Mouse (Mus musculus) erythroid progenitor cell, adult 5-6 weeks (primary cell): Measurements from ENCODE around the gene Dhx34. TPM values are rescaled to one million over a fixed set of nuclear protein-coding genes. Genes with fewer than 3 reads are reported as not detected.

Experiments
- ATAC-seq: replicated peaks from 2 replicates; pipeline ENCODE4 v1.8.0; 2016; ENCODE audit warnings: moderate number of reproducible peaks, mild to moderate bottlenecking, moderate TSS enrichment, inconsistent platforms; ENCODE audit not compliant: poor library complexity, low FRiP score, severe bottlenecking
- total RNA-seq, 2 experiments: library from RNA; stranded (forward) in 1 of 2; stranded (reverse) in 1 of 2; fragments of 150-400 nt in 1 of 2; fragments of 186-747, 209-891 nt in 1 of 2; gene quantifications; 2 replicates each; pipeline versions ENCODE4 v1.2.3 to v1.2.4; 2015 to 2017; ENCODE audit warnings: low replicate concordance in 2 of 2

Dhx34 gene
- total RNA-seq, 2 experiments from 2014 or later, result 0.76 to 2.5 TPM

- ATAC-seq, result no peak
Measured at GRCm38 (mm10) chr7:16213986-16214385, 7.9 kb downstream of the Dhx34 start.

DNA sequence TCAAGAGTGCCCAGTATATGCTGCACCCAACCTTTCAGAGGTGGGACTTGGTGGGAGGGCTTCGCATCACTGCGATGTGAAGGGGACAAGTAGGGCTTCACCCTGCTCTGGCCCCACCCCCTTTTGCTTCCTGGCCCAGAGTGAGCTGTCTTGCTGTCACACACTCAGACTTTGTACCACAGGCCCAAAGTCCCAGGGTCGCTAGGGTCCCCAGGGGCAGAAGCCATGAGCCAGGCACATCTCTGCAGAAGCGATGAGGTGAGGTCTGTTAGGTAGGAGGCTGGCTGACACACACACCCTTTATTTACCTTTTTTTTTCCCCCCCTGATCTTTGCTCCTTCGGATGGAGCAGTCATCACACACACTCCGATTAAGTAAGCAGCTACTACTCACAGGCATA, 8.6 kb downstream of the Dhx34 start:
- ATAC-seq, result no peak

GRCm38 (mm10) chr7:16210862-16211365, 10.9 kb downstream of the Dhx34 start:
- ATAC-seq, result no peak

- ATAC-seq, result no peak
Measured at GRCm38 (mm10) chr7:16208781-16209665, 12.8 kb downstream of the Dhx34 start.

DNA sequence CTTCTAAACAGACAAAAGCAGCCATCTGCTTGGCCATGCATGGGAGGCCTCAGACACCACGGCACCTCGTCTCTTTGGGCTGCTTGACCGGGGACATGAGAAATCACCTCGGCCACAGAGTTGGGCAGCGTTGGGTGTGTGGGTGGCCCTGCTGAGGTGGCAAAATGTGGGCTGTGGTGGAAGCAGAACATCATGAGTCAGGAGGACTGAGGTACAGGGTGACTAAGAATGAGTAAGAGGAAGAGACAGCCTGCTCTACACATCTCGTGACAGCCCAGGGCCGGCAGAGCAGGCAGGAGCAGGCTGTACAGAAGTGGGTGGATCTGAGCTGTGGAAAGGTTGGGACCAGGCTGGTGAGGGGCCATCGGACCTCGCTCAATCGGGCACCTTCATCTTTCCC, 14.3 kb downstream of the Dhx34 start:
- no peak for ATAC-seq

DNA sequence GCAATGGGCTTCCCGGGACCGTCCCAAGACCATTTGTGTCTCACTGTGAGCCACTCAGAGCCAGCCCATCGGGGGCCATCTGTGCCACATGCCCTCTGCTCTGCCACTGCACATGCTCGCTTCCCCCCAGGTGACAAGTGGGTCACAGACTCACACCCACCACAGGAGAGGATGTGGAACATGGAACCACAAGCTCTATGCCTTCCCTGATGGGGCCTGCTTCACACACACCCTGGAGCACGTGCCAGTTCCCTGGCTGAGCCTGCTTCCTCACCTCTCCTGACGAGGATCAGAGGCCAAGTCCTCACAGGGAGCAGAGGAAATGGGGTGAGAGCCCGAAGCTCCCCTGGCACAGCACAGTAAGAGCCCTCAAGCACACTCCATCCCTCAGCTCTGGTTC, 14.8 kb downstream of the Dhx34 start:
- ATAC-seq, result no peak

DNA sequence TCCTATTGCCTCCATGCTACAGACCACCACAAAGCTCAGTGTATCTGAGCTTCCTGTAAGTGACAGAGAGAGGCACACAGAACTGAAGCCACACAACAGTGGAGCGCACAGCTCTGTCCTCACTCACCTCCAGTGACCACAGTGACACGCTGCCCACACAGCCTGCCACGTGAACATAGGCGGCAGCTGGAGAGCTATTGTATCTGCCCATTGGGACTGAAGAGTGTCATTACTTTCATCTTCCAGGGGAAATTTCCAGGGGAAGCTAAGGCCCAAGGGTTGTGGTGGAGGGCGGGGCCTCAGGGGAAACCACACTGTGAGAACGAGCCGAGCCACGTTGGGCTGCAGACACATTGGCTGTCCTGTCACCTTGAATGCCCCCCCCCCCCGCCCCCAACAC, 17.0 kb downstream of the Dhx34 start:
- ATAC-seq, result no peak

- ATAC-seq, result no peak
Measured at GRCm38 (mm10) chr7:16203505-16203903, 18.3 kb downstream of the Dhx34 start.

GRCm38 (mm10) chr7:16202756-16203504, 18.9 kb downstream of the Dhx34 start:
- ATAC-seq, result no peak

- no peak for ATAC-seq
Measured at GRCm38 (mm10) chr7:16201136-16201535, 20.7 kb downstream of the Dhx34 start.

GRCm38 (mm10) chr7:16198540-16198939, 23.3 kb downstream of the Dhx34 start:
- ATAC-seq, result no peak

- no peak for ATAC-seq
Measured at GRCm38 (mm10) chr7:16197166-16197565, 24.7 kb downstream of the Dhx34 start.

DNA sequence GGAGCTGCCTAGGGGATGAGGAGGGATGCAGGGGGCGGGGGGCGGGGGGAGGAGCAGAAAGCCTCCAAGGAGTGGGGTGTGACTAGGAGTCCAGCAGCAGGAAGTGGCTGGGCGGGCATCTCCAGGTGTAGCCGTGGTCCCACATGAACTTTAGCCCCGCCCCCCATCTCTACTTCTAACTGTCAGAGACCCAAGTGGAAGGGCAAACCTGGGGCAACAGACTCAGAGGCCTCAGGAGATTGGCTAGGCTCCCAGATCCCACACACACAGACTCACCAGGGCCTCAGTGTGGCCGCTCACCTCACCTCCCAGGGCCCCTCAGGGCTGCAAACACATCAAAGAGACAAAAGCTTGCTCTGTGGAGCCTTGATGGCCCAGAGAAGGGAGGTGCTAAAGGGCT, 25.2 kb downstream of the Dhx34 start:
- ATAC-seq, result no peak

DNA sequence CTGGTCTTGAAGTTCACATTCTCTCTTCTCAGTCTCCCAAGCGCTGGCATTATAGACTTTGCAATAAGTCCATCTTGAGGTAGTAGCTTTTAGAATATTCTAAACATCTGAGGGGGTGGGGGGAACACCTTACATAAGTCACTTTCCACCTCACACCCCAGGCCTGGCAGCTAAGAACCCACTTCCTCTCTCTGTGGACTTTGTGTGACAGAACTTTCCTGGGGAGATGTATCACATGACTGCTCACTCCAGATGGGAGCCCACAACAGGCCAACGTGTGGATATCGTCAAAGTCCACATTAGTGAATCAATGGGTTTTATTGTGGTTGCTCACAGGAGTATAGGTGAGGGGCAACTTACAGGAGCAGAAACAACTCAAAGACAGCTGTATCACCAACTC, 28.1 kb downstream of the Dhx34 start:
- ATAC-seq, result no peak

DNA sequence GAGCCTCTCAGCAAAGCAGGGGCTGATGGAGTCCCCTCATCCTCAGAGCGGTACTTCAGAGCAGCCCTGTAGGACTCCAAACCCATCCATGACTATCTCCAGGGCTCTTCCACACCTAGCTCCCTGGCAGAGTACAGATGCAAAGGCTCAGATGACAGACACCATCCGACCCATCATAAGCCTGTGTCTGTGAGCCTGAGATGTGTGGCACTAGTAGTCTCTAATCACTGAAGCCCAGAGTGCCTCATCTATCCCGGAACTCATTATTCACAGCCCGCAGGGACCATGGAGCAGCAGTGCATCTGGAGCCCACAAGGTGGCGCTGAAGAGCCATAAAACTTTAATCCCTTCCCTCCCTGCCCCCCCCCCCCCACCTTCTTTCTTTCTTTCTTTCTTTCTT, 29.5 kb downstream of the Dhx34 start:
- peak; percentile 64; the same call in 1 of the 2 replicates for ATAC-seq

DNA sequence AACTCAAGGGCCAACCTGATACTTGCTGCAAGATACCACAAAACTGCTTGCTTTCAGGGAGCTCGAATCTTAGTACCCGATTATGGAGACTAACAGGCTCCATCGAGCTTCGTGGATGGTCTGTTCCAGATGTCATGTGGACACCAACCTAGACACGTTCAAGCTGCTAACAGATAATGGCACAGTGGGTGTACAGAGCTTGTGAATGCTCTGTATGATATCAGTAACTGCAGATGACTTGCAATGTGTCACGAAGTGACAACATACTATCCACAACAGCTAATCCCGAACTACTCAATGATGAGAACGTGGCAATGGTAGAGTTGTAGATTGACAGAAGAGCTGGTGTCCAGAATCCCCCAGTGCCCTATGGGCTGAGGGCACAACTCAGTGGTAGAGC, 34.3 kb downstream of the Dhx34 start:
- ATAC-seq, result no peak

DNA sequence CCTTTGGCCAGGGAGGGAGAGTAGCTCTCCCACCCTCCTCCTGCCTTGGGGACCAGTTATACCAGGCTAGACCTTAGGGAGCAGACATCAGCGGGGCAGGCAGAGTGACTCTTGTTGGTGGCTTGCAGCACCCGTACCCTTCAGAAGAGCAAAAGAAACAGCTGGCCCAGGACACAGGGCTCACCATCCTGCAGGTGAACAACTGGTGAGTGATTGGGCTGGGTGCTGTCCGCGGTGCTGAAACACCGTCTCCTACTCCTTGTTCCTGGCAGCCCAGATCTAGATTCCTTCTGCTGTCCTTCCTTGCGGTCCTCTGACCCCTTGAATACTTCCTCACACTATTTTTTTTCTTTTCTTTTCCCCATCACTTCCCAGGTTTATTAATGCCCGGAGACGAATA, 38.2 kb downstream of the Dhx34 start:
- no peak for ATAC-seq

- no peak for ATAC-seq
Measured at GRCm38 (mm10) chr7:16178114-16178513, 43.7 kb downstream of the Dhx34 start.

DNA sequence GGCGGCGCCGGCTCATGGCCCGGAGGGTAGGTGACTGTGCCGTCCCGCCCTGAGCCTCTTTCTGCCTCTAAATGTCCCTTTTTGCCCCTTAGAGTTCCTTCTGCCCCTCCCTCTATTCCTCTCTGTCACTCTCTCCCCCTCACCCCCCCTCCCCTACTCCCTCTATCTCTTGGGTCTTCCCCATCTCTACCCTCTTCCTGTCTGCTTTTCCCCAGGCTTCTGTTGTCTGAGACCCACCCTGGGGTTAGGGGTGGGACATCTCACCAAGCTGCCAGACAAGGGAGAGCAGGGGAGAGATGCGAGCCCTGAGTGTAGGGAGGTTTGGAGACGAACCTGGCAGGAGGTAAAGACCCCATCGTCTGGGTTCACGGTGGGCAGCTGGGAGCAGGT, 46.3 kb downstream of the Dhx34 start:
- ATAC-seq, result no peak

DNA sequence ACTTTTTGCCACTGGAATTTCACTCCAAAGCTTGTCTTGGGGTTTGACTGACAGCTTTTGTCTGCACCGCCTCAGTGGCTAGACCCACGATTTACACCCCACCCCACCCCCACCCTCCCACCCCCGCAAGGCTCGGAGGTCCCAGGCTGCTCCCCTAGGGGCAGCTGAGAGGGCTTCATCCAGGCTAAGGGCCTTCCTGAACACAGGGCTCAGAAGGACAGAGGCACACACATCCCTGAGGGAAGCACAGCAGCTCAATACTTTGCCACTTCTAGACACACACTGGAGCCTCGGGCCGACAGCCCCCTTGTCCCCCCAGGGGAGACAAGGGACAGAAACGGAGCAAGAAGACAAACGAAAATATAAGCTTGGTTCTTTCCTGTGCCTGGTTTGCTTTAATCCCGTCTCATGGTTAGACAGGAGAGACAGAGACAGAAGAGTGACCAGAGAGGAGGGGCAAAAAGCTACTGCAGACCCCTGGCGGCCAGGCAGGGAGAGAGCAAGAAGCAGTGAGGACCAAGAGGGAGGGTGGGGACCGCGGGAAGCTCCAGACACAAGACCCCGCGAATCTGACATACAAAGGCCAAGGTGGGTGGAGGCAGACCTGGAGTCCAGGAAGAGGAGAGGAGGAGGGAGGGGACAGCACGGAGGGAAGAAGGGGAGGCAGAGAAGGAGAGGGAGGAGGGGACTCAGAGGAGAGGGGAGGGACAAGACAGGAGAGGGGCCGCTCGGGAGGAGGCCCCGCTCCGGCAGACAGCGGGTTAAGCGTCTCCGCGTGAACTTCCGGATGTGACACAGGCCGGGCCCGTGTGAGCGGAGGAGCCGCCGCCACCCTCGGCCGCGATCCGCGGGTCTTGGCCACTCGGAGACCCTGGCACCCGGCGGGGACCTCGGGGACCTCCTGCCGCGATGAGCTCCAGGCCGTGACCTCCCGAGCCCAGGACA, 47.0 kb downstream of the Dhx34 start, which contains the start of gene Meis3:
Gene Meis3 (plus strand): TSS at position 494 of the 945 bp plus-strand sequence.
- no peak for ATAC-seq
